Mouse (Mus musculus) gonadal fat pad, adult 2 months (tissue): ENCODE measurements around the gene Cct5. TPM values are rescaled to one million over a fixed set of nuclear protein-coding genes. Genes with fewer than 3 reads are reported as not detected.

Source experiments
- DNase-seq: peaks from one replicate; pipeline ENCODE4 v3.0.0-alpha.2; 2012; ENCODE audit warnings: low read depth
- polyA plus RNA-seq: library from polyadenylated mRNA; depleted of rRNA; stranded (reverse); fragments of >200 nt; gene quantifications from 2 replicates; pipeline ENCODE4 v1.2.3, GENCODE M21; 2012; rRNA removed

The Cct5 gene
- polyA plus RNA-seq, 1 experiment, result 106 TPM

GRCm38 (mm10) chr15:31563577-31564546, 37.7 kb downstream of the Cct5 start:
- no peak for DNase-seq

GRCm38 (mm10) chr15:31562847-31563246, 38.8 kb downstream of the Cct5 start:
- no peak for DNase-seq

GRCm38 (mm10) chr15:31561976-31562375, 39.6 kb downstream of the Cct5 start:
- no peak for DNase-seq

- DNase-seq, result no peak
These were observed 40.2 kb downstream of the Cct5 start for GRCm38 (mm10) chr15:31561390-31561789.

- no peak for DNase-seq
These were observed 46.7 kb downstream of the Cct5 start for GRCm38 (mm10) chr15:31554855-31555254.

GRCm38 (mm10) chr15:31550381-31550780, 51.2 kb downstream of the Cct5 start:
- DNase-seq, result peak; percentile 64

- no peak for DNase-seq
These were observed 54.2 kb downstream of the Cct5 start for GRCm38 (mm10) chr15:31547421-31547820.

- DNase-seq, result no peak
These were observed 55.3 kb downstream of the Cct5 start for GRCm38 (mm10) chr15:31546291-31546690.

- no peak for DNase-seq
These were observed 56.5 kb downstream of the Cct5 start for GRCm38 (mm10) chr15:31545058-31545457.

- no peak for DNase-seq
These were observed 58.4 kb downstream of the Cct5 start for GRCm38 (mm10) chr15:31543246-31543645.

- DNase-seq, result no peak
These were observed 59.3 kb downstream of the Cct5 start for GRCm38 (mm10) chr15:31542013-31542958.

Other genes starting within 250 kb of the Cct5 start
- 0.45 and 0.98 TPM in 2 replicates for gene Ankrd33b, start 234.1 kb downstream of the Cct5 start, polyA plus RNA-seq
- gene Ropn1l, start 148.1 kb downstream of the Cct5 start, polyA plus RNA-seq, result 5.3 and 8.2 TPM in 2 replicates
- 23.7 and 30.6 TPM in 2 replicates for gene March6, start 70.8 kb downstream of the Cct5 start, polyA plus RNA-seq
- 118 and 150 TPM in 2 replicates for gene Cmbl, start 36.4 kb downstream of the Cct5 start, polyA plus RNA-seq
- gene Fam173b, start within 50 bp of the Cct5 start, polyA plus RNA-seq, result 8.3 and 9.8 TPM in 2 replicates